Mouse (Mus musculus): ENCODE data around the gene Ifitm1.
"Not testable (repeated sequence)": the region's sequence is repeated elsewhere in the genome, so short reads cannot be mapped to it uniquely, and the experiment has no call there.

The Ifitm1 gene

GRCm38 (mm10) chr7:141011238-141011770, 44.3 kb downstream of the Ifitm1 start:
- no peak for DNase-seq (ENCODE audit: low spot score)

GRCm38 (mm10) chr7:141016707-141017697, 50.0 kb downstream of the Ifitm1 start:
- DNase-seq (ENCODE audit: low spot score), result no peak

GRCm38 (mm10) chr7:141017824-141018223, 50.8 kb downstream of the Ifitm1 start, which contains the start of gene Ifitm6:
Gene Ifitm6 (minus strand): TSS chr7:141017924.
- not testable (repeated sequence) for DNase-seq (ENCODE audit: low spot score)

- DNase-seq (ENCODE audit: low spot score), result no peak
Observed at GRCm38 (mm10) chr7:141019028-141019427, 52.0 kb downstream of the Ifitm1 start.
